Mouse (Mus musculus) embryo, embryonic 11 days (tissue): ENCODE measurements around the gene Gm21773.
"Not testable (repeated sequence)": the region's sequence is repeated elsewhere in the genome, so short reads cannot be mapped to it uniquely, and the experiment has no call there.

ENCODE experiments used
- DNase-seq: peaks from one replicate; pipeline ENCODE4 v3.0.0-alpha.2; 2015

Gm21773 gene

GRCm38 (mm10) chrY:25309260-25309659 lies at the start of gene Gm21773:
TSS of gene Gm21773 (minus strand) at chrY:25309360.
- DNase-seq: not testable (repeated sequence)
